Mouse (Mus musculus) layer of hippocampus, postnatal 14 days (tissue): ENCODE data around the gene Gm10273. TPM values are rescaled to one million over a fixed set of nuclear protein-coding genes. Genes with fewer than 3 reads are reported as not detected.

Source experiments
- DNase-seq, 2 experiments: peaks; one replicate each; pipeline ENCODE4 v3.0.0; 2021 to 2022; ENCODE audit warnings: low spot score in 2 of 2, mixed read lengths in 1 of 2
- total RNA-seq, 2 experiments: library from RNA; stranded (reverse); gene quantifications; 2 replicates each; pipeline ENCODE4 v1.2.3; 2021

The Gm10273 gene
- total RNA-seq, 2 experiments from 2014 or later: 12.9 to 46.6 TPM

GRCm38 (mm10) chr10:59402899-59403792 lies 7.7 kb downstream of the Gm10273 start, which contains the start of gene Pla2g12b:
Pla2g12b (plus strand) TSS chr10:59403660.
- DNase-seq: no peak

GRCm38 (mm10) chr10:59403793-59404149 lies 8.3 kb downstream of the Gm10273 start:
- DNase-seq: no peak

GRCm38 (mm10) chr10:59408499-59408898 lies 13.1 kb downstream of the Gm10273 start:
- DNase-seq: no peak

- no peak for DNase-seq
Measured at GRCm38 (mm10) chr10:59410264-59410663, 14.8 kb downstream of the Gm10273 start.

- DNase-seq: no peak
Measured at GRCm38 (mm10) chr10:59413711-59414110, 18.3 kb downstream of the Gm10273 start.

- no peak for DNase-seq
Measured at GRCm38 (mm10) chr10:59416623-59417022, 21.2 kb downstream of the Gm10273 start.

GRCm38 (mm10) chr10:59419516-59419915 lies 24.1 kb downstream of the Gm10273 start:
- DNase-seq: no peak

- no peak for DNase-seq
Measured at GRCm38 (mm10) chr10:59424453-59424852, 29.0 kb downstream of the Gm10273 start.

- DNase-seq: no peak
Measured at GRCm38 (mm10) chr10:59425369-59425768, 29.9 kb downstream of the Gm10273 start.

GRCm38 (mm10) chr10:59426371-59426770 lies 30.9 kb downstream of the Gm10273 start:
- no peak for DNase-seq

GRCm38 (mm10) chr10:59429448-59430135 lies 34.2 kb downstream of the Gm10273 start:
- no peak for DNase-seq

- DNase-seq: no peak
Measured at GRCm38 (mm10) chr10:59430701-59431218, 35.3 kb downstream of the Gm10273 start.

- no peak for DNase-seq
Measured at GRCm38 (mm10) chr10:59435746-59436145, 40.3 kb downstream of the Gm10273 start.

- no peak for DNase-seq
Measured at GRCm38 (mm10) chr10:59438651-59439050, 43.2 kb downstream of the Gm10273 start.

- DNase-seq: peak in 1 of 2 experiments; percentile 33
Measured at GRCm38 (mm10) chr10:59439508-59439931, 44.1 kb downstream of the Gm10273 start.

GRCm38 (mm10) chr10:59440177-59440576 lies 44.7 kb downstream of the Gm10273 start:
- DNase-seq: no peak

GRCm38 (mm10) chr10:59441735-59442134 lies 46.3 kb downstream of the Gm10273 start, which contains the start of gene Oit3:
Oit3 (minus strand) TSS chr10:59441778.
- no peak for DNase-seq

GRCm38 (mm10) chr10:59443212-59443611 lies 47.8 kb downstream of the Gm10273 start:
- no peak for DNase-seq

- no peak for DNase-seq
Measured at GRCm38 (mm10) chr10:59444106-59444505, 48.7 kb downstream of the Gm10273 start.

- no peak for DNase-seq
Measured at GRCm38 (mm10) chr10:59444635-59445034, 49.2 kb downstream of the Gm10273 start.
